Mouse (Mus musculus): Measurements from ENCODE around the gene Ucn2. TPM values are rescaled to one million over a fixed set of nuclear protein-coding genes. Genes with fewer than 3 reads are reported as not detected.

Gene Ucn2
- total RNA-seq, 2 experiments from 2014 or later, result 0.33 to 0.40 TPM

DNA sequence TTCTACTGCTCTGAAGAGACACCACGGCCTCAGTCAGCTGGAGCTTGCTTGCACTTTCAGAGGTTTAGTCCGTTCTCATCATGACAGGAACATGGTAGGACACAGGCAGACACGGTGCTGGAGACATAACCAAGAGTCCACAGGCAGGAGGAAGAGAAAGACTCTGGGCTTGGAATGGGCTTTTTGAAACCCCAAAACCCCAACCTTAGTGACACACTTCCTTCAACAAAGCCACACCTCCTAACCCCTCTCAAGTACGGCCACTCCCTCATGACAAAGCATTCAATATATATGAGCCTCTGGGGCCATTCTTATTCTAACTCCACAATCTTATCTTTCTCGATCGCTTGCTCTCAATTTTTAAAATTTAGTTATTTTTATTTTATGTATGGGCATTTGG is 46.6 kb downstream of the Ucn2 start:
- DNase-seq, result no peak

Small RNA genes lying within 50 kb of the gene (microRNA-seq; reads per million reads assigned to microRNA genes)
- 0 reads per million in 2 experiments for gene Mir711

Other genes with a start within 250 kb of the Ucn2 start
- 100 to 1,000 TPM; 233 to 259 TPM for gene Ip6k2, start 202.2 kb upstream of the Ucn2 start, total RNA-seq (2021)
- 10 to 100 TPM; 70.3 TPM for gene Nckipsd, start 177.6 kb upstream of the Ucn2 start, total RNA-seq (2021)
- gene Celsr3, start 159.7 kb upstream of the Ucn2 start, total RNA-seq (2021), result 10 to 100 TPM; 60.6 to 73.4 TPM
- gene Slc26a6, start 132.7 kb upstream of the Ucn2 start, total RNA-seq (2021), result 10 to 100 TPM; 17.9 to 23.1 TPM
- not detected for gene Tmem89, start 71.4 kb upstream of the Ucn2 start, total RNA-seq (2021)
- 100 to 1,000 TPM; 346 to 350 TPM for gene Uqcrc1, start 49.4 kb upstream of the Ucn2 start, total RNA-seq (2021)
- 1 to 10 TPM; 2.8 to 5.0 TPM for gene Col7a1, start 32.4 kb upstream of the Ucn2 start, total RNA-seq (2021)
- gene Pfkfb4, start 5.8 kb downstream of the Ucn2 start, total RNA-seq (2021), result 10 to 100 TPM; 10.2 to 15.4 TPM
- 10 to 100 TPM; 40.4 to 48.9 TPM for gene Shisa5, start 52.6 kb downstream of the Ucn2 start, total RNA-seq (2021)
- 10 to 100 TPM; 15.6 to 17.2 TPM for gene Trex1, start 73.7 kb downstream of the Ucn2 start, total RNA-seq (2021)
- 10 to 100 TPM; 28.1 to 31.0 TPM for gene Atrip, start 88.1 kb downstream of the Ucn2 start, total RNA-seq (2021)
- gene Ccdc51, start 96.5 kb downstream of the Ucn2 start, total RNA-seq (2021), result 1 to 10 TPM; 8.5 to 9.1 TPM
- gene Tma7, start 96.6 kb downstream of the Ucn2 start, total RNA-seq (2021), result 100 to 1,000 TPM; 303 to 338 TPM
- gene Plxnb1, start 109.4 kb downstream of the Ucn2 start, total RNA-seq (2021), result 10 to 100 TPM; 79.7 to 88.6 TPM
- not detected for gene Fbxw21, start 176.0 kb downstream of the Ucn2 start, total RNA-seq (2021)
- gene Fbxw13, start 210.0 kb downstream of the Ucn2 start, total RNA-seq (2021), result not detected
- gene Fbxw20, start 248.7 kb downstream of the Ucn2 start, total RNA-seq (2021), result not detected